Mouse (Mus musculus): ENCODE measurements around the gene Clcnkb.

Clcnkb gene

GRCm38 (mm10) chr4:141415924-141416323 is at the start of gene Clcnkb:
Gene Clcnkb (minus strand): TSS chr4:141416014.
- DNase-seq (ENCODE audit: low spot score in 2 of 2), result no peak

DNA sequence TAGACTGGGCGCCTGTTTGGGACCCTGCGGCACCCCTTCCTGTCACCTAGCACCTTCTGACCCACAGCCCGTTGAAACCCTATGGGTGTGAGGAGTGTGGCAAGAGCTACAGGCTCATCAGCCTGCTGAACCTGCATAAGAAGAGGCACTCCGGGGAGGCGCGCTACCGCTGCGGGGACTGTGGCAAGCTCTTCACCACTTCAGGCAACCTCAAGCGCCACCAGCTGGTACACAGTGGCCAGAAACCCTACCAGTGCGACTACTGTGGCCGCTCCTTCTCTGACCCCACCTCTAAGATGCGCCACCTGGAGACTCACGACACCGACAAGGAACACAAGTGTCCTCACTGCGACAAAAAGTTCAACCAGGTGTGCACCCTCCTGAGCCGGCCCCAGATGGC is 48.9 kb upstream of the Clcnkb start:
- no peak for DNase-seq (ENCODE audit: low spot score in 2 of 2)

GRCm38 (mm10) chr4:141463472-141463871 is 47.7 kb upstream of the Clcnkb start:
- DNase-seq (ENCODE audit: low spot score in 2 of 2), result no peak

DNA sequence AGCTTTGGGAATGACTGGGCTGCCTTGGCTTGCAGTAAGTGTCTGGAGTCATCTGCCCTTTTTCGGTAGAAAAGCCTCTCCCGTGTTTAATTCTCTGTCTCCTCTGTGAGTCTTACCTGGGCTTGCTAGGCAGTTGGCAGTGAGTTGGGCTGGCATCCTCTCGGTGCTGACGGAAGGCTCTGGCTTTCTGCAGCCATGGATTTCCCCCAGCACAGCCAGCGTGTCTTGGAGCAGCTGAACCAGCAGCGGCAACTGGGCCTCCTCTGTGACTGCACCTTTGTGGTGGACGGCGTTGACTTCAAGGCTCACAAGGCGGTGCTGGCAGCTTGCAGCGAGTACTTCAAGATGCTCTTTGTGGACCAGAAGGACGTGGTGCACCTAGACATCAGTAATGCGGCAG is 45.8 kb upstream of the Clcnkb start:
- no peak for DNase-seq (ENCODE audit: low spot score in 2 of 2)

DNA sequence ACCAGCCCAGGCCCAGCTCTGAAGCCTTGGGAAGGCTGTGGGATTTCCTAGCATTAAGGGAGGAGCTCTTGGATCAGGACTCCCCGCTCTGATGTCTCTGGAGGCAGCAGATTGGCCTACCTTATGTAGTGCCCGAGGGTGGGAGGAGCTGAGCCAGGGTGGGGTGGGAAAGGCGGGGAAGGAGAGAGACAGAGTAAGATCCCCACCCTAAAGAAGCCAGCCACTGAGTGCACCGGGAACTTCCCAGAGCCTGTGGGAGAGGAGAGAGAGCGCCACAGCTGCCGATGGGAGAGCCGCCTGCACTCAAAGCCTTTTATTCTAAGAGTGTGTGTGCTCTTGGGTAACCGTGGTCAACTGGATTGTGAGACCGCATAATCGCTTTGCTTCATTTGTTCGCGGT is 45.3 kb upstream of the Clcnkb start:
- DNase-seq (ENCODE audit: low spot score in 2 of 2), result peak in 1 of 2 experiments; percentile 9

GRCm38 (mm10) chr4:141460481-141460880 is 44.7 kb upstream of the Clcnkb start:
- no peak for DNase-seq (ENCODE audit: low spot score in 2 of 2)

DNA sequence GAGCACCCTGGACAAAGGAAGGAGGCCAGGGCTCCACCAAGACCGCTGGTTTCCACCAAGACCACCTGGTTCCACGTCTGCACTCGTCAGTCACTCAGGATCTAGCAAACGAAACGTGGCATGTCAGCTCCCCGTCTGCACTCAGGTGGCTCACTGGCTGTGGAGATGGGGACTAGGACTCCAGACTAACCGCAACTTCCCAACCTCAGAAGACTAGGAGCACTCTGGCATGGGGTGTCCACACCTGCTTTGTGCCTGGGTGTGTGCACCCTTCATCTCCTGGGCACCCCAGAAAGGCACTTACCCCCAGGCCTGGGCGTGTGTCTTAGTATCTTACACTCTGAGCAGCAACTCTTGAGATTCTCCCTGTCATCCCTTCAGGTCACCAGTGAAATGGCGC is 44.0 kb upstream of the Clcnkb start:
- no peak for DNase-seq (ENCODE audit: low spot score in 2 of 2)

DNA sequence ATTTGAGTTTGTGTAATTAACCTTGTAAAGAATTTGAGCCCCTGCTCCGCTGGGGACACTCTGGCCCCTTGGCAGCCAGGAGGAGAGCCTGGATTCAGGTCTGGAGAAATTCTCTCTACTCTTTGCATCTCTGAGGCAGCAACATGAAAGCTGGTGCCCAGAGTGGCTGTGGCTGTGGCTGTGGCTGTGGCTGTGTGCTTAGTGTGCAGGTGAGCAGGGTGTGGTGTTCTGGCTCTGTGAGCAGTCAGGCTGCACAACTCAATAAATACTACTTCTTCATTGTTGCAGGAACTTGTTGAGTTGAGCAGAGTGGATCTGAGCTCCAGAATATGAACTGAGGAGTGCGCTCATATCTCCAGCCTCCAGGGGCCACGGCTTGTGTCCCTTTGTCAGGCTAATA is 43.1 kb upstream of the Clcnkb start:
- DNase-seq (ENCODE audit: low spot score in 2 of 2), result no peak

GRCm38 (mm10) chr4:141458236-141458635 is 42.4 kb upstream of the Clcnkb start:
- no peak for DNase-seq (ENCODE audit: low spot score in 2 of 2)

DNA sequence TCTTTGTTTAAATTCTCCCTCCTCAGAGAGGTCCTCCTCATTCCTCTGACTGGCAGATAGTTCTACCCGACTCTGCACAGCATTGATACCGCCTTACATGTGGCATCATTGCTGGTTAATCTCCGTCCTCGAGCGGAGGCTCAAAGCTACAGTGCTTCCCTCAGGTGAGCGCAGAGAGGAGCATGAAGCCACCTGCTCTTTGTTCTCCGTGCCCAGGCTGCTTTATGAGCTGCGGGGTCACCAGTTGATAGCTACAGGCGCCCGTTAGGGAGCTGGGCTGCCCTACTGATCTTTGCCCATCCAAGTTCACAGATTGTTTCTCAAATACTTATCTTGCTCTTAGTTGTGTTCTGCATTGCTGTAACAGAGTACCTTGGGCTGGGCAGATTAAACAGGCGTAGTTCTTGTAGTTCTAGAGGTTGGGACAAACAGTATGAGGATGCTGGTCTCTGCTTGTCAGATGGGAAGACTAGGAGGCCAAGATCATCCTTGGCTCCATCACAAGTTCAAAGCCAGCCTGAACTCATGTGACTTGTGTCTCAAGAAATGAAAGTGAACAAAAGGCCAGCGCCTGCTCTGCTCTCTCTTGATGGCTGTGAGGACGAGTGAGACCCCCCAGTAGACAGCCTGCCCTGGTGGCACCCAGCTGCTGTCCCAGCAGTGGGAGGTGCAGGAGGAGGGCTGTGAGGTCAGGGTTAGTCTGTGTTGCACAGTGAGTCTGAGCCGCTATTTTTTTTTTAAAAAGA is 40.6 kb upstream of the Clcnkb start:
- no peak for DNase-seq (ENCODE audit: low spot score in 2 of 2)

DNA sequence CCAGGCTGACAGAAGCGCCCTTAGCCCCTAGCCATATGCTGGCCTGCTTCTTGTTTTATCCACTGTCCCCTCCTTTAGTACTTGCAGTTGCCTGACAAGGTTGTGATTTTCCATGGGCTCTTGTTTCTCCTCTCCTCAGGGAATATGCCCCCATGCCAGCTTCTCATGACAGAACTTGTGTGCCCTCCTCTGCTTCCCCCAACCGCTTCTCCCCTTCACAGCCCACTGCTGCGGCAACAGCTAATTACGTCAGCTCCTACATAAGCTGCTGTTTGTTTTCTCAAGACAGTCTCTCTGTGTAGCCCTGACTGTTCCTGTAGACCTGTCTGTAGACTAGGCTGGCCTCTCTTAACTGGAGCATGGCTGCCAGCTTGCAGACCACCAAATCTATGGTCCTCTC is 39.7 kb upstream of the Clcnkb start:
- peak in 1 of 2 experiments; percentile 19 for DNase-seq (ENCODE audit: low spot score in 2 of 2)

DNA sequence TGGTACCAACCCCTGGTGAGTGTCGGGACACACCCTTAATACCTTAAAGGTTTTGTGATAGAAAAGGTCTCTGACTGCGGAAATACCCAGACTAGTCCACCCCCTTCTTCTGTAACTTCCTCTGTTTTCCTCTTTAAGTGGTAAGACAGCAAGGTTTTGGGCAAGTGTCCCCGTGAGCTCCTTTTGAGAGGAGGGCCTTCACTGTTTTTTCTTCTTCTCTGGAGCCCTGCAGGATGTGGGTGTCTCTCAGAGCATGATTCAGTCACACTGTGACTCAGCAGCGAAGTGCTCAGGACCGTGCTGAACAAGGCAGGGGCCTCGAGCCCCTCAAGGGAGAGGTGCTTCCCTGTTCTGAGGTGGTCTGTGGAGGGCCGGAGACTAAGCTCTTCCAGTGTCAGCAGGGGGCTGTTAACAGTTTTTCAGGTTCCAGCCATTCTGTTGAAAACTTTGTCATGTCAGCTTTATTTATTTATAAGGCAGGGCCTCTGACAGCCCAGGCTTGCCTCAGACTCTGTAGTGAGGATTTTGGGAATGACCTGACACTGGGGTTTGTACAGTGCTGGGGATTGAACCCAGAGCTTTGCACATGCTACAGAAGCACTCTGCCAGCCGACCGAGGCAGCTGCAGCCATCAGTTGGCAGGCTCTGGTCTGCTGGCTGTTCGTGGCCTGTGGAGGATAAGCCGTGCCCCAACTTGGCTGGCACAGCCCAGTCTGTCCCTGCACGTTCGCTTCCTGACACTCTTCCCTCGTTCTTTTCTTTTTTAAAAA is 39.0 kb upstream of the Clcnkb start:
- peak; percentile 63 to 65 for DNase-seq (ENCODE audit: low spot score in 2 of 2)

DNA sequence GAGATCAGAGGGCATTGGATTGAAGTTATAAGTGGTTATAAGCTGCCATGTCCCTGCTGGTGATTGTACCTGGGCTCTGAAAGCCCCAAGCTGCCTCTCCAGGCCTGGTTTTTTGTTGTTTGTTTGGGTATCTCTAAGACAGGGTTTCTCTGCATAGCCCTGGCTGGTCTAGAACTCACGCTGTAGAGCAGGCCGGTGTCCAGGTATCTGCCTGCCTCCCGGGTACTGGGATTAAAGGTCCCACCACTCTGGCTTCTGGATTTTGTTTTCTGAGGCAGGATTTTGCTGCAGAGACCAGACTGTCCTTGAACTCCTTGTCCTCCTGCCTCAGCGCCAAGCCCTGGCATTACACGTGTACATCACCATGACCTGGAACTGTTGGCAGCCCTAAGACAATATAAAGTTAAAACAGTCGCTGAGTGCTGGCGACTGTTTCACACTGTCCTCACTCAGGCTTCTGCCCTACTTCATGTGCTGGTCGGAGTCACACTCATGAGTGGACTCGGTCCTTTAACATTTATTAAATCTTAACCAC is 36.2 kb upstream of the Clcnkb start:
- DNase-seq (ENCODE audit: low spot score in 2 of 2), result no peak

- no peak for DNase-seq (ENCODE audit: low spot score in 2 of 2)
These were observed 35.4 kb upstream of the Clcnkb start for GRCm38 (mm10) chr4:141451251-141451650.

- peak in 1 of 2 experiments; percentile 43 for DNase-seq (ENCODE audit: low spot score in 2 of 2)
These were observed 30.4 kb upstream of the Clcnkb start for GRCm38 (mm10) chr4:141446211-141446610.

- peak in 1 of 2 experiments; percentile 12 for DNase-seq (ENCODE audit: low spot score in 2 of 2)
These were observed 29.5 kb upstream of the Clcnkb start for GRCm38 (mm10) chr4:141445328-141445720.

- peak; percentile 83 to 87 for DNase-seq (ENCODE audit: low spot score in 2 of 2)
These were observed 28.9 kb upstream of the Clcnkb start, which contains the start of gene Zbtb17 for GRCm38 (mm10) chr4:141444451-141445327. Gene Zbtb17 (plus strand): TSS chr4:141444654.

DNA sequence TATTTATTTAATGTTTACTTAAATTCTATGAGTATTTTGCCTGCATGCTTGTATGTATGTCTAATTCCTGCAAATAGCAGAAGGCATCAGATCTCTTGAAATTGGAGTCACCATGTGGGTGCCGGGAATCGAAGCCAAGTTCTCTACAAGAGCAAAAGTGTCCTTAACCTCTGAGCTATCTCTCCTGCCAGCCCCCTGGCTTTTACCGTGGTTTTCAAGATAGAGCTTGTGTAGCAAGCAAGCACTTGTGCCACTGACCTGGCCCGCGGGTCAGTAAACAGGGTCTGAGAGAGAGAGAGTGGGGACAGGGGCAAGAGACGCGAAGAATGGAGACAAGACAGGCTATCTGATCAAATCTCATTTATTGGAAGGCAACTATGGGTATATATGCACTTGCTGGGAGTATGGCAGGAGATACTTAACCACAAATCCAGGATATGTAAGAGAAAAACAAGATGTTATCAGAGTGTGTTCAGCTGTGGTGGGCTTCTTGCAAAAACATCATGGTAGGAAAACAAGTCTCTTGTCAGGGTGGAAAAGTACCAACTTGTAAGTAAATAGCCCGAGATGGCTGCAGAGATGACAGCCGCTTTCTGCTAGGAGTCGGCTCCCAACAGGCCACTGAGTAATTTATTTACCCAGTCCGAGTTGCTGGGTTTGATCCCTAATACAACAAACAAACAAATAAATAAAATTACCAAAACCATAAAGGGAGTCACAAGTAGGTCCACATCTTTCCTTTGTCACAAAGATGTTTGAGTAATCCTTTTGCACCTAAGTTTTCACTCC is 28.0 kb upstream of the Clcnkb start:
- DNase-seq (ENCODE audit: low spot score in 2 of 2), result no peak

GRCm38 (mm10) chr4:141440877-141441276 is 25.1 kb upstream of the Clcnkb start:
- DNase-seq (ENCODE audit: low spot score in 2 of 2), result no peak

DNA sequence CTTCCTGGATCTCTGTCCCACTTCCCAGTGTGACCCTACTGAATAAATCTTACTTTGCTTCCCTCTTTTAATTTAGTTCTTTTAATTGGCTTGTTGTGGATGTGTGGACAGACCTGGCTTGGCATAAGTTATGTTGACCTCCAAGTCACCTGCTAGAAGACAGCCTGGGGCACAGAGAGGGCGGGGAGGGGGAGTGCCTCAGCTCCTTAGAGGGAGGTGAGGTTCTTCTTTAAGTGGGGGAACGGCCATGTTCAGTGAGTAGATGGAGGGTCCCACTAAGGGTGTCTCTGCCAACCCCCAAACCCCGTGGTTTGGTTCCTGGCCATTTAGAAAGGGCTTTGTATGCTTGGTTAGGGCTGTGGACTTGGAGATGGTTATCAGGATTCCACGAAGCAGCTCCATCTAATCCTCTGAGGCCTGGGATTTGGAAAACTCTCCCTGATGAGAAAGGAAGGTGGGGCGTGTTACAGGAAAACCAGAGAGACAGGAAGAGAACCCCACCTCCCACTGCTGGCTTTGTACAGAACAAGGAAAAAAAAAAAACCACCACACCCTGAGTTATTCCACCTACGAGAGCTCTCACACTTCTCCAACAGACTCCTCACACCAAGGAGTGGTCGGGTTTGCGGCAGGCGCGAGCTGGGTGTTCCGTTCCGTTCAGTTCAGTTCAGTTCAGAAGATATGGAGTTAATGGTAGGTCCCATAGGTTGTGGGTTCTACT is 23.4 kb upstream of the Clcnkb start:
- DNase-seq (ENCODE audit: low spot score in 2 of 2), result no peak

All from right cerebral cortex, adult 2 months (tissue).